Mouse (Mus musculus) testis, postnatal 14 days (tissue): ENCODE data around the gene Kcnd3.

Source experiments
- DNase-seq: peaks from one replicate; pipeline ENCODE4 v3.0.0; 2021; ENCODE audit warnings: low spot score

The Kcnd3 gene

GRCm38 (mm10) chr3:105457657-105458056 is 5.5 kb downstream of the Kcnd3 start:
- DNase-seq = no peak

GRCm38 (mm10) chr3:105466538-105466937 is 14.4 kb downstream of the Kcnd3 start:
- no peak for DNase-seq

- DNase-seq = no peak
Observed at GRCm38 (mm10) chr3:105472564-105472963, 20.4 kb downstream of the Kcnd3 start.

GRCm38 (mm10) chr3:105476408-105476807 is 24.3 kb downstream of the Kcnd3 start:
- no peak for DNase-seq

GRCm38 (mm10) chr3:105478876-105479275 is 26.7 kb downstream of the Kcnd3 start:
- no peak for DNase-seq

DNA sequence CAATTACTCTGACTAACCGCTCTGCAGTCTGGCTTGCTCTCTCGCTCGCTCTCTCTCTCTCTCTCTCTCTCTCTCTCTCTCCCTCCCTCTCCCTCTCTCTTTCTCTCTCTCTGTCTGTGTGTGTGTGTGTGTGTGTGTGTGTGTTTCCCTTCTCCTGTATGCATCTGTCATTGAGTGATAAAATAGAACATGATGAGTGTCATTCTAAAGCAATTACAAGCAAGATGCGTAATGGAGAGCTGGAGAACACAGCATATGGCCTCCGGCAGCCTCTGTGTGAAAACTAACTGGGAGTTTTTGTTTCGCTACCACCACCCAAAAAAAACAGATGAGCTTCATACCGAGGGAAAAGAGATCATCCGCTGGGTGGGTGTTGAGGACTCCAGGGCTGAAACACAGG is 29.3 kb downstream of the Kcnd3 start:
- DNase-seq = no peak

DNA sequence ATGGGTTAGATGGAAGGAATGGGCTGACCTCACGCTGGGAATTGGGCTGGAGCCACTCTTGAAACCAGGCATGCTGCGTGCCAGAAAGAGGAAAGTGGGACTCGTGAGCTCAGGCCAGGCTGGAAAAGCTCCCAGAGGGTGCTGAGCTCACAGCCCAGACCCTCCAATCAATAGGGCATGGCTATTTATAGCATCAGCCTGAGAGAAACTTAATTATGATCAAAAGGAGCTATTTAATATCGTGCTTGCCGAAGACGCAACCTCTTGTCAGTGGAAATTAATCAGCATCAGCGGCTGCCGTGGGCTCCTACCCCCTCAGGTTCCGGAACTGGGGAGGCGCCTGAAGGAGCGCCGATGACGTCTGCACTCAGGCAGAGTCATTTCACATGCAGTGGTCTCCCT is 31.5 kb downstream of the Kcnd3 start:
- no peak for DNase-seq

DNA sequence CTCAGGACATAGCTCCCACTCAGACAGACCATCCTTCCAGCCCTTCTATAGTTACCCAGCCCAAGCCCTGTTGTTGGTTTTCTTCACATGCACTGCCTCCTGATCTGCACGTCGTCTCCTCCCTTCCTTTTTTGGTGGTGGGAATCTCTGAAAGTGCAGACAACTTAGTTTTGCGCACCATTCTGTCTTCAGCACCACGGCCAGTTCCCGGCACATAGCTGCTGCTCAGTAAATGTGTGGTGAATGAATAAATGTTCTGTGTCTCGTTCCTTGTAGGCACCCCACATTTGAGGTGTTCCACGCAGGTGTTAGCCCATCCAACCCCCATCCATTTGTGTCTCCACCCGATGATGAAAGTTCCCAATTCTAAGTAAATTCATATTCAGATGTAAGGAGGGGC is 35.0 kb downstream of the Kcnd3 start:
- no peak for DNase-seq

- DNase-seq = no peak
Observed at GRCm38 (mm10) chr3:105489607-105490006, 37.5 kb downstream of the Kcnd3 start.

DNA sequence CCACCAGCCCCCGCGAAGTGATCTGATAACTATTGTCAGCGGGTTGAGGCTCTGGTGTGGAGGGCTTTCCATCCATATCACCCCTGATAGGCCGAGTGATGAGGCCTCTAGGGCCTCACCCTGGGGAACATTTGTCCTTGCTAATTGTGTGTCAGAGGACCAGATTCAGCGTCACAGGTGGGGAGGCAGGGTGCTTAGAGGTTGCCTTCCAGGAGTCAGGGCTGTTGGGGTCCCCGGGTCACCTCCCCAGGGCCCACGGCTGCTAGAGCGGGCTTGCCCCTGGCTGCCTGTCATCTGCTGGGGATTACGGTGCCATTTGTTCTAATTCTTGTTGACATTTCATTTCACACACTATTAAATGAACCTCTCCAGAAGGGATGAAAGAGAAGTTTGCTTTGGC is 42.8 kb downstream of the Kcnd3 start:
- DNase-seq = no peak

- no peak for DNase-seq
Observed at GRCm38 (mm10) chr3:105496216-105496615, 44.1 kb downstream of the Kcnd3 start.

DNA sequence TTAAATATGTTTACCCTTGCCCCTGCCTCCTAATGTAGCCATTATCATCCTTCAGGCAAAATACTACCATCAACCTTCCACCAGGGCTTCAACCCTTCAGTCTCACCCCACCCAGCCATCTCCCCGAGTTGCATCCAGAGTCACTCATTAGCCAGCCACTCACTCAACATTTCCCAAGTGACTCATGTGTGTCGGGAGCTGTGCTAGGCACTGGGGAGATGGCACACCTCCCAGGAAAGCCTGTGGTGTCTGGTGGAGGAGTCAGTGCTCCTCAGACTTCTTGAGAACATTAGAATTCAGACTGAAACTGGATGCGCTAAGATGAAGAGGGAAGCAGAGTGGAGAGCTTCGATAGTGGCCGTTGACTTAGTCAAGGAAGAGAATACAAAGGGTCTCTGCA is 44.8 kb downstream of the Kcnd3 start:
- no peak for DNase-seq

GRCm38 (mm10) chr3:105501071-105501470 is 48.9 kb downstream of the Kcnd3 start:
- no peak for DNase-seq

- DNase-seq = peak; percentile 77
Observed at GRCm38 (mm10) chr3:105504272-105504671, 52.1 kb downstream of the Kcnd3 start.

GRCm38 (mm10) chr3:105505161-105505872 is 53.2 kb downstream of the Kcnd3 start:
- DNase-seq = no peak

DNA sequence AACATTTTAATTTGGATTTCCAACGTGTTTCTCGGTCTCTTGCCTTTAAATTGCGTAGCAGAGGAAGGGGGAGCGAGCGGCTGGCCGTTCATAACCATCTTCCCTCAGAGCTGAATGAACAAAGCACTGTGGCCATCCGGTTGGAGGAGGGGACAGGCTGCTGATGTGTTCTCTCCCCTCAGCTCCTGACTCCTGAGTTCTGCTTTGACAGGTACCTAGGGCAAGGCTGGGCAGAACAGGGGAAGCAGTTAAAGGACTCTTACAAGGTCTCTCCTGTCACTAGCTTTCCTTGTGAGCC is 53.7 kb downstream of the Kcnd3 start:
- no peak for DNase-seq

- no peak for DNase-seq
Observed at GRCm38 (mm10) chr3:105506592-105506991, 54.5 kb downstream of the Kcnd3 start.

DNA sequence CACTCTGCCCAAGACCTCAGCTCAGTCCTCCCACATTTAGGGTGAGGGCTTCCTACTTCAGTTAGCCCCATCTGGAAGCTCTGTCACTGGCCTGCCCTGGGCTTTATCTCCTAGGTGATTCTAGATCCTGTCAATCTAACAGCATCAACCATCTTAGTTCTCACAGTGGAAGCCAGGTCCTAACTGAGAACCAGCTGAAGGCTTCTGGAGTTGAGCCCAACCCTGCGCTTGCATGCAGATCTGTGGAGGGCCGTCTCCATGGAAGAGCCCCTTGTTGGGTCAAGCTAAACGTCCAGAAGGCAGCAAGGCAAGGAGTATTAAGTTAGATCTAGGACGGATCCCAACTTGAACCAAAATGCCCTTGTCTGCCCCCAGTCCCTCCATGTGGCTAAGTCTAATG is 57.2 kb downstream of the Kcnd3 start:
- DNase-seq = no peak

- no peak for DNase-seq
Observed at GRCm38 (mm10) chr3:105511836-105512235, 59.7 kb downstream of the Kcnd3 start.

DNA sequence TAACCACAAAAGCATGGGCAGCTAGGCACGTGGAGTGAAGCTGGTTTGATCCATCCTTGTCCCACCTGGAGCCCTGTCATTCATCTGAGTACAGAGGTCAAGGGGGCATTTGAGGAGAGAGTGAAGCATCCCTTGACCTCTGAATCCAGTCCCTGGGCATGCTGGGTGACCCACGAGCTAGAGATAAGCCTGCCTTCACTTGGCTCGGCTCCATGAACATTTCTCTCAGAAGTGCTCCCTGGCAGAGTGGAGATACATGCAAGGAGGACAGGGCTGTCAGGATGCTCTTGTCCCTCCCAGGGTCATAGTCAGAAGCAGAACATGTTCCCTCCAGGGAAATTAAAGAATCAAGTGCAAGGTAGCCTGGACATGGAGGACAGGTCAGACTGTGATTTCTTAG is 62.1 kb downstream of the Kcnd3 start:
- DNase-seq = no peak

DNA sequence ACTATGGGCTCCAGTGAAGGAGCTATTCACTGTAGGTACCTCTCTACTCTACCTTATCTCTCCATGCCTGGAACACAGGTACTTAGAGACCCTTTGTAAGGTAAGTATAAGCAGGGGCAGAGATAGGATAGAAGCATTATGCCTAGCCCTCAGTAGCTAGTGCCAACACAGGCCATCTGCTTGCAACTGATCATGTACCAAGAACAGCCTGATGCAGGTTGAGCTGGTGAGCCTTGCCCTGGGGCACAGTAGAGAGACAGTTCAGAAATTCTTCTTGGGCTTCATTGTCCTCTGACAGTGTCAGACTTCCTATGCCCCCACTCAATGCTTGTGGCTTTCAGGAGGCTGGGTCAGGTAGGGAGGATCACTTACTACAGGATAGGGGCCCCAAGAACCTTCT is 62.9 kb downstream of the Kcnd3 start:
- no peak for DNase-seq

DNA sequence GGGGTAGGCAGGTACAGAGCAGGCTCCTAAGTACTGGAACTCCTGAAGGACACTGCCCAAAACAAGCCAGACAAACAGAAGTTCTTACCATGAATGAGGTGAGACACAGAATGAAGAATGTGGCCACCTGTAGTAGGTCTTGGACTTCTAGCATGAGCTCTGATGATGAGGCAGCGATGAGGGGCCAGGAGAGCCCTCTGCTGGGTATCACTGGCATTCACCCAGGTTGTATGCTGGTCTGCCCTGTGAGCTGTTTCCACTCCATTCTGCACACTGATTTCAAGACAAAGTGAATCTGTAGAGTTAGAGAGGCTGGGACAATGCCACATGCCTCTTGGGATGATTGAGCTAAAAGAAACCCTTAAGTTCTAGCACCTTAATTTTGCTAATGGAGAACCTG is 63.5 kb downstream of the Kcnd3 start:
- no peak for DNase-seq

DNA sequence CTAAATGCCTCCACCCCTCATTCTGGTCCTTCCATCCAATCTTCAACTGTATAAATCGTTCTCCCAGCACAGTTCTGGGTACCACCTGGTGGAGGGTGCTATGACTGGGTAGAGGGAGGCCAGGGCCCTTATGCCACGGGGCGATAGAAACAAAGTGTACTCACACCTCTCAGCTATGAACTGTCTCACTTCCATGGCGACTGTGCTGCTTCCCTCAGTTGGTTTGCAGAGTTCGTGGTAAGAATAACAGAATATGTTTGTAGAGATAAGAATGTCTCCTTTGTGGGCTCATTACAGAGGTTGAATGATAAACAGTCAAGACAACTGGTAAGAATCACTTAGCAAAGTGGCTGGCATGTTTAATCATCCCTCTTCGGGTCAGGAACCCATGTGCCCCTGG is 68.3 kb downstream of the Kcnd3 start:
- no peak for DNase-seq

- no peak for DNase-seq
Observed at GRCm38 (mm10) chr3:105521178-105521631, 69.1 kb downstream of the Kcnd3 start.

GRCm38 (mm10) chr3:105521639-105522038 is 69.5 kb downstream of the Kcnd3 start:
- no peak for DNase-seq
